Mouse (Mus musculus) stomach, embryonic 16.5 days (tissue): ENCODE results near the gene Unc50. TPM values are rescaled to one million over a fixed set of nuclear protein-coding genes. Genes with fewer than 3 reads are reported as not detected.

Experiments
- ATAC-seq: fragments of 200-750 bp; cut with Nextera tagmentation; 2 replicates; pipeline ENCODE4 v1.8.0; 2017; ENCODE audit warnings: moderate number of reproducible peaks, moderate TSS enrichment; ENCODE audit not compliant: insufficient read depth, low FRiP score
- H3K27ac ChIP-seq: fragments of 300-500 bp; sonication (generic); 2 replicates; pipeline ENCODE4 v1.5.1; 2014; ENCODE audit warnings: low read length
- H3K27me3 ChIP-seq: fragments of 300-500 bp; sonication (generic); 2 replicates; pipeline ENCODE4 v1.6.1; 2014; ENCODE audit warnings: low read length, control low read depth, mixed read lengths; ENCODE audit not compliant: control insufficient read depth, insufficient read depth
- H3K36me3 ChIP-seq: fragments of 300-500 bp; sonication (generic); 2 replicates; pipeline ENCODE4 v1.6.1; 2014; ENCODE audit warnings: low read length; ENCODE audit not compliant: control insufficient read depth, insufficient read depth
- H3K4me1 ChIP-seq: fragments of 300-500 bp; sonication (generic); 2 replicates; pipeline ENCODE4 v1.6.1; 2014; ENCODE audit warnings: low read length, control low read depth, mixed read lengths; ENCODE audit not compliant: control insufficient read depth, insufficient read depth
- H3K4me2 ChIP-seq: fragments of 300-500 bp; sonication (generic); 2 replicates; pipeline ENCODE4 v1.6.1; 2014; ENCODE audit warnings: low read depth, low read length, mixed read lengths
- H3K4me3 ChIP-seq: fragments of 300-500 bp; sonication (generic); replicated peaks from 2 replicates; pipeline ENCODE4 v1.5.1; 2014; ENCODE audit warnings: mild to moderate bottlenecking, low read length
- H3K9ac ChIP-seq: fragments of 300-500 bp; sonication (generic); 2 replicates; pipeline ENCODE4 v1.6.1; 2014; ENCODE audit warnings: low read length
- H3K9me3 ChIP-seq: fragments of 300-500 bp; sonication (generic); replicated peaks from 2 replicates; pipeline ENCODE4 v1.6.1; 2016; ENCODE audit warnings: low read length, control low read depth; ENCODE audit not compliant: control insufficient read depth
- WGBS: fragments of 180-500 bp; shearing (Covaris S2); extraction: QIAGEN DNeasy Blood & Tissue Kit; methylation state at CpG from one replicate; pipeline ENCODE4 v1.1.7; 2014; 5-methylcytosine and 5-hydroxymethylcytosine counted together
- polyA plus RNA-seq: library from polyadenylated mRNA; unstranded; fragments of >200 nt; fragmentation: Nextera tagmentation; extraction: Ambion mirVana; gene quantifications from 2 replicates; pipeline ENCODE4 v1.2.1, GENCODE M21; 2015

Unc50 gene
- polyA plus RNA-seq, 1 experiment from 2014 or later, result 131 TPM

GRCm38 (mm10) chr1:37430297-37430840 is 430 bp downstream of the Unc50 start:
- under 1% methylated on average over 40 of the region's 40 CpGs for WGBS
- peak overlapping the region; percentile 82 for H3K9ac ChIP-seq
- H3K4me3 ChIP-seq, result peak overlapping the region; percentile 69
- H3K27me3 ChIP-seq, result no peaks in the 10 kb centered on the region
- H3K9me3 ChIP-seq, result no peaks in the 10 kb centered on the region
- peaks cover 13% of the 10 kb centered on the region for H3K4me1 ChIP-seq
- H3K27ac ChIP-seq, result peak overlapping the region; percentile 68
- H3K4me2 ChIP-seq, result peak overlapping the region; percentile 83
- H3K36me3 ChIP-seq, result peaks cover 17% of the 10 kb centered on the region
- no peak for ATAC-seq

- ATAC-seq, result no peak
- no peak overlapping the region for H3K27ac ChIP-seq
- H3K9ac ChIP-seq, result no peak overlapping the region
- H3K27me3 ChIP-seq, result no peaks in the 10 kb centered on the region
- H3K4me2 ChIP-seq, result no peak overlapping the region
- 84% methylated on average over 3 of the region's 3 CpGs for WGBS
- H3K9me3 ChIP-seq, result no peaks in the 10 kb centered on the region
- H3K4me3 ChIP-seq, result no peak overlapping the region
- H3K4me1 ChIP-seq, result no peaks in the 10 kb centered on the region
- H3K36me3 ChIP-seq, result peaks cover 26% of the 10 kb centered on the region
Observed at GRCm38 (mm10) chr1:37436419-37436818, 6.5 kb downstream of the Unc50 start.

- no peak overlapping the region for H3K4me3 ChIP-seq
- H3K9ac ChIP-seq, result no peak overlapping the region
- 93% methylated on average over 16 of the region's 16 CpGs for WGBS
- ATAC-seq, result no peak
- H3K9me3 ChIP-seq, result no peaks in the 10 kb centered on the region
- no peak overlapping the region for H3K4me2 ChIP-seq
- H3K4me1 ChIP-seq, result no peaks in the 10 kb centered on the region
- no peaks in the 10 kb centered on the region for H3K27me3 ChIP-seq
- H3K36me3 ChIP-seq, result peaks cover 20% of the 10 kb centered on the region; the same call in 1 of the 2 replicates
- H3K27ac ChIP-seq, result no peak overlapping the region
Observed at GRCm38 (mm10) chr1:37442848-37443835, 13.2 kb downstream of the Unc50 start.

- Histone ChIP-seq H3K9ac (no peak overlapping the region), H3K27ac (no peak overlapping the region), H3K4me1 (no peaks in the 10 kb centered on the region), H3K27me3 (no peaks in the 10 kb centered on the region), H3K9me3 (no peaks in the 10 kb centered on the region), H3K36me3 (peaks cover 6% of the 10 kb centered on the region; the same call in 1 of the 2 replicates), H3K4me3 (no peak overlapping the region), H3K4me2 (no peak overlapping the region)
- 74% methylated on average over 10 of the region's 10 CpGs for WGBS
- no peak for ATAC-seq
Observed at GRCm38 (mm10) chr1:37448361-37449095, 18.6 kb downstream of the Unc50 start.

- Histone ChIP-seq H3K27me3 (no peaks in the 10 kb centered on the region), H3K36me3 (peaks cover 3% of the 10 kb centered on the region; the same call in 1 of the 2 replicates), H3K4me3 (no peak overlapping the region), H3K4me2 (no peak overlapping the region), H3K27ac (no peak overlapping the region), H3K9me3 (no peaks in the 10 kb centered on the region), H3K4me1 (no peaks in the 10 kb centered on the region), H3K9ac (no peak overlapping the region)
- WGBS, result 88% methylated on average over 8 of the region's 8 CpGs
- ATAC-seq, result no peak
Observed at GRCm38 (mm10) chr1:37451270-37451669, 21.3 kb downstream of the Unc50 start.

GRCm38 (mm10) chr1:37457546-37457945 is 27.6 kb downstream of the Unc50 start:
- Histone ChIP-seq H3K27me3 (no peaks in the 10 kb centered on the region), H3K9me3 (no peaks in the 10 kb centered on the region), H3K9ac (no peak overlapping the region), H3K4me3 (no peak overlapping the region), H3K27ac (no peak overlapping the region), H3K36me3 (0 out of 2 replicates have a peak, but pooled peaks cover 3% of the 10 kb centered on the region), H3K4me1 (no peaks in the 10 kb centered on the region), H3K4me2 (no peak overlapping the region)
- no peak for ATAC-seq
- 91% methylated on average over 7 of the region's 7 CpGs for WGBS

GRCm38 (mm10) chr1:37464878-37465452 is 35.0 kb downstream of the Unc50 start:
- Histone ChIP-seq H3K4me1 (no peaks in the 10 kb centered on the region), H3K36me3 (no peaks in the 10 kb centered on the region), H3K9me3 (no peaks in the 10 kb centered on the region), H3K4me2 (no peak overlapping the region), H3K4me3 (no peak overlapping the region), H3K27me3 (no peaks in the 10 kb centered on the region), H3K27ac (no peak overlapping the region), H3K9ac (no peak overlapping the region)
- 81% methylated on average over 10 of the region's 10 CpGs for WGBS
- no peak for ATAC-seq

- Histone ChIP-seq H3K4me3 (no peak overlapping the region), H3K27ac (no peak overlapping the region), H3K4me1 (no peaks in the 10 kb centered on the region), H3K27me3 (no peaks in the 10 kb centered on the region), H3K9me3 (no peaks in the 10 kb centered on the region), H3K36me3 (no peaks in the 10 kb centered on the region), H3K9ac (no peak overlapping the region), H3K4me2 (no peak overlapping the region)
- no peak for ATAC-seq
- 79% methylated on average over 3 of the region's 3 CpGs for WGBS
Observed at GRCm38 (mm10) chr1:37466322-37466995, 36.5 kb downstream of the Unc50 start.
